Mouse (Mus musculus) heart, adult 10 weeks (tissue): Measurements from ENCODE around the gene Rab3gap1. TPM values are rescaled to one million over a fixed set of nuclear protein-coding genes. Genes with fewer than 3 reads are reported as not detected.

Source experiments
- polyA plus RNA-seq: library from polyadenylated mRNA; stranded (reverse); fragments of 350-450 nt; fragmentation: Illumina TruSeq; extraction: RNeasy Lipid Tissue Mini Kit (QIAGEN cat#74804); gene quantifications from one replicate; pipeline ENCODE4 v1.2.3, GENCODE M21; 2014; ENCODE audit warnings: low read depth, low replicate concordance

Gene Rab3gap1
- polyA plus RNA-seq, result 33.3 TPM

GRCm38 (mm10) chr1:127868300-127869261 lies at the start of gene Rab3gap1:
Gene Rab3gap1, plus strand, starts transcription at chr1:127868773.

GRCm38 (mm10) chr1:127854486-127855222 lies 13.9 kb upstream of the Rab3gap1 start, which contains the start of gene Map3k19:
Gene Map3k19, minus strand, starts transcription at chr1:127855031.

Other genes starting within 250 kb of the Rab3gap1 start
- 26.2 TPM for gene Tmem163, start 189.2 kb upstream of the Rab3gap1 start, polyA plus RNA-seq
- gene Acmsd, start 139.4 kb upstream of the Rab3gap1 start, polyA plus RNA-seq, result not detected
- gene Ccnt2, start 94.6 kb upstream of the Rab3gap1 start, polyA plus RNA-seq, result 28.1 TPM
- not detected for gene Map3k19, start 13.7 kb upstream of the Rab3gap1 start, polyA plus RNA-seq
- gene Zranb3, start 234.3 kb downstream of the Rab3gap1 start, polyA plus RNA-seq, result 3.8 TPM
- gene R3hdm1, start 234.5 kb downstream of the Rab3gap1 start, polyA plus RNA-seq, result 52.1 TPM